Mouse (Mus musculus): ENCODE data around the gene Ofcc1. TPM values are rescaled to one million over a fixed set of nuclear protein-coding genes. Genes with fewer than 3 reads are reported as not detected.

Ofcc1 gene
- total RNA-seq (2023) = not detected

GRCm38 (mm10) chr13:40361288-40361687, at the start of gene Ofcc1:
TSS of gene Ofcc1 (minus strand) at chr13:40361450.

